30 mouse cellular contexts compared by ENCODE assay signal in the genomic region with DNA sequence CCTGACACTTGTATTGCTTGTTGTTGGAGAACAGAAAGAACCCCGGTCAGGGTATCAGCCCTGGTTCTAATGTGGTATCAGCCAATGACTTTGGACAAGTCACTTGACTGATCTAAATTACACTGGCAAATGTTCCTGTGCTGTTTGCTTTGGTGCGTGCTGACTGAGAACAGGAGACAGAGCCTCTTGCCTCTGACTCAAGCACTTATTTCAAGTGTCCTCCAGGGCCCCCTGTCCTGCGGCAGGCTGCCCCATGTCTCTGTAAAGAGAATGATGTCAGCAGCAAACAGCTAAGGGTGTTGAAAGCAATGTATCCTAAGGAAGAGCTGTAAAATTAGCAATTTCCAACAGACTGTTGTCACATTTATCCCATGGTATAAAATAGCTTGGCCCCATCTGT. TPM values are rescaled to one million over a fixed set of nuclear protein-coding genes. Genes with fewer than 3 reads are reported as not detected.
DNase-seq lines count a peak whose midpoint lies in the region; ATAC-seq and TF ChIP-seq lines count a peak whose summit lies in the region.
"Had no signal": no experiment of that assay in that cellular context is flagged by ENCODE, and none has a peak within 500 bp of the region (broad histone marks: within the 10 kb centered on the region; RNA-seq: fewer than 3 reads in every experiment).

No protein-coding gene starts in this region.

- H3K27ac ChIP-seq in heart, embryonic 16.5 days (ENCODE audit: low read length) = no peak overlapping the region
- H3K27ac ChIP-seq in heart, adult 2 months = no peak overlapping the region
- no peak overlapping the region for H3K27ac ChIP-seq in CH12.LX (ENCODE audit: insufficient read depth, low read depth)
- no peak overlapping the region for H3K27ac ChIP-seq in forebrain, embryonic 16.5 days (ENCODE audit: low read length)
- H3K27ac ChIP-seq: embryonic facial prominence, embryonic 15.5 days; forebrain, embryonic 10.5 days; hindbrain, embryonic 12.5 days; hindbrain, postnatal 0 days had no signal

- peaks cover 3% of the 10 kb centered on the region for H3K4me1 ChIP-seq in heart, embryonic 16.5 days (ENCODE audit: control insufficient read depth, insufficient read depth, low read length)
- no peaks in the 10 kb centered on the region for H3K4me1 ChIP-seq in heart, adult 2 months (ENCODE audit: control insufficient read depth, insufficient read depth, low read length)
- peaks cover 4 to 29% of the 10 kb centered on the region in 2 experiments for H3K4me1 ChIP-seq in CH12.LX (ENCODE audit: control insufficient read depth in 1 of 2, insufficient read depth in 2 of 2)
- H3K4me1 ChIP-seq in forebrain, embryonic 16.5 days (replicated peaks; ENCODE audit: control insufficient read depth, insufficient read depth, low read length) = peaks cover 5% of the 10 kb centered on the region; the same call in 1 of the 2 replicates
- H3K4me1 ChIP-seq: embryonic facial prominence, embryonic 15.5 days; hindbrain, embryonic 12.5 days had no signal

- H3K9me3 ChIP-seq in heart, embryonic 16.5 days (replicated peaks; ENCODE audit: control insufficient read depth, low read length) = no peaks in the 10 kb centered on the region
- no peaks in the 10 kb centered on the region for H3K9me3 ChIP-seq in CH12.LX (replicated peaks; ENCODE audit: low read length)
- H3K9me3 ChIP-seq in forebrain, embryonic 16.5 days (ENCODE audit: control insufficient read depth, low read length) = no peaks in the 10 kb centered on the region
- H3K9me3 ChIP-seq: embryonic facial prominence, embryonic 15.5 days; forebrain, embryonic 10.5 days; hindbrain, embryonic 12.5 days had no signal

- no peaks in the 10 kb centered on the region for H3K79me2 ChIP-seq in heart, adult 2 months (replicated peaks; ENCODE audit: control insufficient read depth, insufficient read depth, low read length)
- H3K79me2 ChIP-seq in CH12.LX (replicated peaks; ENCODE audit: control insufficient read depth, extremely low read depth, insufficient read depth, poor library complexity, severe bottlenecking) = no peaks in the 10 kb centered on the region

- H3K36me3 ChIP-seq in heart, embryonic 16.5 days (ENCODE audit: control insufficient read depth, insufficient read depth) = no peaks in the 10 kb centered on the region
- H3K36me3 ChIP-seq in heart, adult 2 months (ENCODE audit: control insufficient read depth, insufficient read depth, low read length) = no peaks in the 10 kb centered on the region
- H3K36me3 ChIP-seq in CH12.LX (replicated peaks in 1 of 2; ENCODE audit: control insufficient read depth in 1 of 2, insufficient read depth in 1 of 2, low read length in 1 of 2) = no peaks in the 10 kb centered on the region
- no peaks in the 10 kb centered on the region for H3K36me3 ChIP-seq in forebrain, embryonic 16.5 days (ENCODE audit: control insufficient read depth, insufficient read depth)
- H3K36me3 ChIP-seq: embryonic facial prominence, embryonic 15.5 days; forebrain, embryonic 10.5 days; hindbrain, embryonic 12.5 days had no signal

- peak; percentile 71 for DNase-seq in heart, adult 11 months
- DNase-seq in heart, adult 9 months (ENCODE audit: low spot score in 2 of 2) = no peak
- DNase-seq in heart, adult 2 months = no peak
- DNase-seq in CH12.LX (ENCODE audit: extremely low read depth) = no peak
- peak; percentile 54 for DNase-seq in lung, postnatal 25 days (ENCODE audit: low spot score)
- DNase-seq: adrenal gland, postnatal 10 days; B cell, adult 2 months; cerebellum, adult 11 months; cerebellum, adult 8-10 months; embryo, embryonic 11 days; gastrocnemius, postnatal 10 days; heart, postnatal 4 days had no signal

- no peak for TF ChIP-seq CTCF in heart, adult 2 months (IDR thresholded peaks at IDR 0.05)
- no peak for TF ChIP-seq CTCF in CH12.LX (conservative IDR thresholded peaks at IDR 0.05 in 1 of 2, IDR thresholded peaks at IDR 0.05 in 1 of 2; ENCODE audit: low read depth in 2 of 2, low read length in 2 of 2)

- no peak for TF ChIP-seq EP300 in heart, adult 2 months (IDR thresholded peaks at IDR 0.05; ENCODE audit: insufficient read depth, low read depth, low read length)
- no peak for TF ChIP-seq EP300 in CH12.LX (IDR thresholded peaks at IDR 0.05; ENCODE audit: low read length)

- no peak for TF ChIP-seq POLR2A in heart, adult 2 months (IDR thresholded peaks at IDR 0.05; ENCODE audit: insufficient read depth, low read depth, low read length)
- no peak for TF ChIP-seq POLR2A in CH12.LX (IDR thresholded peaks at IDR 0.05; ENCODE audit: low read depth, low read length)

- dilution Hi-C loops in CH12.LX (cut with MboI; ENCODE audit: extremely low pct_ligation_motif_present, extremely low pct_unique_long_range_greater_than_20kb, low sequenced_read_pairs) = no loop called here

- no peaks in the 10 kb centered on the region for H3K27me3 ChIP-seq in heart, embryonic 16.5 days (ENCODE audit: control insufficient read depth, insufficient read depth, low read length)
- H3K27me3 ChIP-seq in heart, adult 2 months (ENCODE audit: control insufficient read depth, insufficient read depth, low read length) = no peaks in the 10 kb centered on the region
- no peaks in the 10 kb centered on the region for H3K27me3 ChIP-seq in CH12.LX (replicated peaks)
- H3K27me3 ChIP-seq in forebrain, embryonic 16.5 days (replicated peaks; ENCODE audit: control insufficient read depth, insufficient read depth, low read length) = no peaks in the 10 kb centered on the region
- H3K27me3 ChIP-seq: embryonic facial prominence, embryonic 15.5 days; hindbrain, embryonic 12.5 days had no signal

- WGBS in heart, embryonic 16.5 days = 16% methylated on average over 3 of the region's 3 CpGs
- 38% methylated on average over 3 of the region's 3 CpGs for WGBS in heart, adult 2 months
- WGBS in forebrain, embryonic 16.5 days = 77% methylated on average over 3 of the region's 3 CpGs

- in situ Hi-C loops in CH12.LX (cut with MboI; ENCODE audit: low pct_ligation_motif_present, low pct_unique_long_range_greater_than_20kb, low sequenced_read_pairs) = no loop called here

- ATAC-seq in heart, embryonic 16.5 days (replicated peaks; ENCODE audit: extremely low read depth, insufficient read depth, low FRiP score) = peak; percentile 69
- no peak for ATAC-seq in forebrain, embryonic 16.5 days
- ATAC-seq: CD4-positive, CD25-positive, alpha-beta regulatory T cell, adult 4 months; forebrain, embryonic 14.5 days; hindbrain, postnatal 0 days had no signal

- TF ChIP-seq RAD21 in CH12.LX (IDR thresholded peaks at IDR 0.05; ENCODE audit: low read depth, low read length) = no peak

- no peak overlapping the region for H3K9ac ChIP-seq in heart, embryonic 16.5 days (ENCODE audit: low read length)
- H3K9ac ChIP-seq in heart, adult 2 months (ENCODE audit: low read depth, low read length) = no peak overlapping the region
- H3K9ac ChIP-seq in CH12.LX (ENCODE audit: insufficient read depth, low read depth) = no peak overlapping the region
- H3K9ac ChIP-seq in forebrain, embryonic 16.5 days (replicated peaks; ENCODE audit: low read depth, low read length) = no peak overlapping the region
- H3K9ac ChIP-seq: embryonic facial prominence, embryonic 15.5 days; hindbrain, embryonic 12.5 days had no signal

- H3K4me3 ChIP-seq in heart, embryonic 16.5 days (ENCODE audit: low read length) = no peak overlapping the region
- H3K4me3 ChIP-seq in heart, adult 2 months = no peak overlapping the region
- H3K4me3 ChIP-seq in CH12.LX (replicated peaks in 1 of 3; ENCODE audit: low read depth in 2 of 3, low read length in 2 of 3, poor library complexity in 1 of 3) = no peak overlapping the region
- no peak overlapping the region for H3K4me3 ChIP-seq in forebrain, embryonic 16.5 days (replicated peaks; ENCODE audit: low read length)
- H3K4me3 ChIP-seq: embryonic facial prominence, embryonic 15.5 days; erythroblast, embryonic 14.5 days; forebrain, embryonic 10.5 days; hindbrain, embryonic 12.5 days had no signal

- no peak overlapping the region for H3K4me2 ChIP-seq in heart, embryonic 16.5 days (ENCODE audit: low read depth, low read length)
- H3K4me2 ChIP-seq in CH12.LX (ENCODE audit: insufficient read depth, low read depth, poor library complexity, severe bottlenecking) = peak overlapping the region; percentile 18
- no peak overlapping the region for H3K4me2 ChIP-seq in forebrain, embryonic 16.5 days (ENCODE audit: low read length)
- H3K4me2 ChIP-seq: embryonic facial prominence, embryonic 15.5 days; hindbrain, embryonic 12.5 days had no signal

- intact Hi-C loops in heart, adult 2 months (cut with DNase I) = no loop called here

TF ChIP-seq in CH12.LX, 34 proteins besides CTCF, POLR2A, EP300 and RAD21:
- TF ChIP-seq PAX5 (IDR thresholded peaks at IDR 0.05; ENCODE audit: low read length) = no peak
- no peak for TF ChIP-seq POLR2AphosphoS2 (IDR thresholded peaks at IDR 0.05; ENCODE audit: low read depth, low read length)
- TF ChIP-seq IRF4 (IDR thresholded peaks at IDR 0.05; ENCODE audit: low read depth, low read length) = peak; percentile 67
- peak; percentile 33; the same call in 1 of the 2 replicates for TF ChIP-seq BHLHE40 (IDR thresholded peaks at IDR 0.05; ENCODE audit: low read depth, low read length)
- peak; percentile 51; the same call in 1 of the 2 replicates for TF ChIP-seq MEF2A (IDR thresholded peaks at IDR 0.05; ENCODE audit: borderline replicate concordance, low read depth, low read length)
- no peak for TF ChIP-seq ELF1 (IDR thresholded peaks at IDR 0.05; ENCODE audit: low read depth, low read length)
- TF ChIP-seq E2F4 (IDR thresholded peaks at IDR 0.05; ENCODE audit: insufficient replicate concordance, low read depth, low read length) = no peak
- peak; percentile 28; the same call in 1 of the 2 replicates for TF ChIP-seq ETS1 (conservative IDR thresholded peaks at IDR 0.05; ENCODE audit: low read depth, low read length)
- TF ChIP-seq MAX (IDR thresholded peaks at IDR 0.05; ENCODE audit: low read length) = no peak
- TF ChIP-seq JUN (IDR thresholded peaks at IDR 0.05; ENCODE audit: insufficient read depth, low read depth, low read length) = no peak
- TF ChIP-seq NELFE (IDR thresholded peaks at IDR 0.05; ENCODE audit: low read depth, low read length) = no peak
- TF ChIP-seq ZKSCAN1 (IDR thresholded peaks at IDR 0.05; ENCODE audit: borderline replicate concordance, low read depth, low read length) = no peak
- no peak for TF ChIP-seq NRF1 (IDR thresholded peaks at IDR 0.05; ENCODE audit: low read depth, low read length)

RNA-seq across cellular contexts. Expression of gene 4930583I09Rik, which starts 46.7 kb away (rescaled TPM):
- not detected in 2 replicates for polyA plus RNA-seq in heart, embryonic 16.5 days (2015; fragmentation: Nextera tagmentation; extraction: Ambion mirVana)
- total RNA-seq in heart, adult 2 months (2021) = not detected
- not detected in 2 replicates for polyA plus RNA-seq in heart, adult 2 months (2012; rRNA removed)
- total RNA-seq in CH12.LX (2012; rRNA removed) (not detected in 2 replicates), CH12.LX (2014; rRNA removed) (not detected in 2 replicates)
- polyA plus RNA-seq in CH12.LX (2012; ENCODE audit: insufficient read length, low read depth) = not detected in 2 replicates
- polyA plus RNA-seq in forebrain, embryonic 16.5 days (2015; fragmentation: Nextera tagmentation; extraction: Ambion mirVana) = not detected in 2 replicates
- total RNA-seq: adrenal gland, postnatal 10 days; adrenal gland, postnatal 4 days; common myeloid progenitor, adult 5-6 weeks; gastrocnemius, postnatal 10 days; gastrocnemius, postnatal 4 days; heart, adult 8-10 months; heart, postnatal 4 days; hindbrain, postnatal 0 days; MEL had no signal
- polyA plus RNA-seq: brain, embryonic 14.5 days; embryonic facial prominence, embryonic 11.5 days; embryonic facial prominence, embryonic 15.5 days; erythroblast, embryonic 14.5 days; forebrain, embryonic 10.5 days; forebrain, embryonic 14.5 days; frontal cortex, adult 2 months; hindbrain, embryonic 12.5 days; hindbrain, postnatal 0 days; intestine, embryonic 14.5 days had no signal

Comparison
In these comparisons a context has a peak if more than half of its experiments do, and no peak if none do; other contexts are left out.
1. DNase-seq: peak in heart, adult 11 months (single experiment) and lung, postnatal 25 days (single experiment); none in heart, adult 9 months (0 of 2), heart, adult 2 months (0 of 2) and CH12.LX (single experiment).